Mouse (Mus musculus): ENCODE measurements around the gene Olfr91.

- no peak for TF ChIP-seq CTCF (IDR thresholded peaks at IDR 0.05; ENCODE audit: extremely low read depth, insufficient read depth, insufficient read length, insufficient replicate concordance)
- no peak for TF ChIP-seq POLR2A (IDR thresholded peaks at IDR 0.05; ENCODE audit: low read depth, low read length)
Measured at GRCm38 (mm10) chr17:37078193-37078592, 19.9 kb downstream of the Olfr91 start.

All from spleen, adult 2 months (tissue).